Mouse (Mus musculus) liver, embryonic 14.5 days (tissue): ENCODE results near the gene Rgs1.

ENCODE experiments used
- CTCF ChIP-seq: IDR thresholded peaks from 2 replicates; pipeline ENCODE4 v1.5.1; 2016; ENCODE audit warnings: antibody characterized with exemption, low read depth, control low read depth
- EP300 ChIP-seq: IDR thresholded peaks from 2 replicates; pipeline ENCODE4 v1.6.1; 2016; ENCODE audit warnings: antibody characterized with exemption, low read depth

DNA sequence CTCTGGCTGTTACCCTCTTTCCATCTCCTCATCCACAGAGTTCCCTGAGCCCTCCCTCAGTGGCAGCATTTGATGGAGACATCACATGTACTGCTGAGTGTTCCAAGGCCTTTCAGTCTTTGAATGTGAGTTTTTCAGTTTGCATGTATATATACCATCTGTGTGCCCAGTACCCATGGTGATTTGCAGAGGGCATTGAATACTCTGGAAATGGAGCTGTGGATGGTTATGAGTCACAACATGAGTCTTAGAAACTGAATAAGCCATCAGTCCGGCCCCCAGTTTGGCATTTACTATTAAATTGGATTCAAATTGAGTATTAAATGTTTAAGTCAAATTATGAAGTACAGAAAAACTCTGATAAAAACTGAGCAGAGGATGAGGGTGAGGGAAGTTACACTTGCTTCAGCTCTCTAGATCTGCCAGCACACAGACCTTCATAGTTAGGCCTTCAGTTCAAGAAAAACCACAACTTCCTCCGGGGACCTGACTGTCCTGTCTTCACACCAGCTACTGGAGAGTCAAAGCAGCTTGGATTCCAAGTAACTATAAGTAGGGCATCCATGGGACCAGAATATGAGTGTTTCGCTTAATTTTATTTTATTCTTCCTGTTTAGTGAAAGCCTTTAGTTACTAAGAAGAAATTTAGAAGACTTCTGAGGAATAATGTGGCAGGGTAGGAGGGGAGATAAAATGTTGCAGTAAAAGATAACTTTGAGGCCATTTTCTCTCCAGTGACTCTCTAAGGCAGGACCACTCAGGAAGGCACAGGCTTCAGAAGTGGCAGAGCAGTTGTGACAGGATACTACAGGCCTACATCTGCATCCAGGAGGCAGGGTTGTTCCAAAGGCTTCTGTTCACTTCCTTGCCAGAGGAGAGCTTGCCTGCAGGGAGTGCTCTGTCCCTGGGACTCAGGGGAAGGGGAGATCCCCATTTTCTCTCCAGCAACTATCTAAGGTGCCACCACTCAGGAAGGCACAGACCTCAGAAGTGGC, 34.3 kb upstream of the Rgs1 start:
- TF ChIP-seq EP300 (no peak), CTCF (no peak)
